Mouse (Mus musculus) lung, adult 2 months (tissue): ENCODE measurements around the gene 1700016K19Rik. TPM values are rescaled to one million over a fixed set of nuclear protein-coding genes. Genes with fewer than 3 reads are reported as not detected.

Source experiments
- DNase-seq: peaks from one replicate; pipeline ENCODE4 v3.0.0; 2022
- H3K4me1 ChIP-seq: fragments of 200-500 bp; 2 replicates; pipeline ENCODE4 v1.6.1; 2011; ENCODE audit warnings: low read length; ENCODE audit not compliant: control insufficient read depth, insufficient read depth
- H3K4me3 ChIP-seq: fragments of 200-500 bp; replicated peaks from 2 replicates; pipeline ENCODE3; 2011; ENCODE audit warnings: low read depth, mild to moderate bottlenecking, control low read depth, low read length; ENCODE audit errors: extremely low read depth
- CTCF ChIP-seq: fragments of 200-500 bp; IDR thresholded peaks from 2 replicates; pipeline ENCODE4 v1.5.1; 2011; ENCODE audit warnings: mild to moderate bottlenecking, low read length, control low read depth; ENCODE audit not compliant: insufficient read depth
- POLR2A ChIP-seq: fragments of 200-500 bp; IDR thresholded peaks from 2 replicates; pipeline ENCODE4 v1.6.1; 2011; ENCODE audit warnings: low read depth, mild to moderate bottlenecking, control low read depth, low read length, borderline replicate concordance; ENCODE audit errors: extremely low read depth
- WGBS: fragments of 180-500 bp; shearing (Covaris S2); methylation state at CpG from one replicate; pipeline ENCODE4 v1.1.7; 2018; 5-methylcytosine and 5-hydroxymethylcytosine counted together
- polyA plus RNA-seq: library from polyadenylated mRNA; depleted of rRNA; stranded (reverse); fragments of >200 nt; gene quantifications from 2 replicates; pipeline ENCODE4 v1.2.3, GENCODE M21; 2012; rRNA removed

Gene 1700016K19Rik
- polyA plus RNA-seq, 1 experiment = 14.8 TPM

DNA sequence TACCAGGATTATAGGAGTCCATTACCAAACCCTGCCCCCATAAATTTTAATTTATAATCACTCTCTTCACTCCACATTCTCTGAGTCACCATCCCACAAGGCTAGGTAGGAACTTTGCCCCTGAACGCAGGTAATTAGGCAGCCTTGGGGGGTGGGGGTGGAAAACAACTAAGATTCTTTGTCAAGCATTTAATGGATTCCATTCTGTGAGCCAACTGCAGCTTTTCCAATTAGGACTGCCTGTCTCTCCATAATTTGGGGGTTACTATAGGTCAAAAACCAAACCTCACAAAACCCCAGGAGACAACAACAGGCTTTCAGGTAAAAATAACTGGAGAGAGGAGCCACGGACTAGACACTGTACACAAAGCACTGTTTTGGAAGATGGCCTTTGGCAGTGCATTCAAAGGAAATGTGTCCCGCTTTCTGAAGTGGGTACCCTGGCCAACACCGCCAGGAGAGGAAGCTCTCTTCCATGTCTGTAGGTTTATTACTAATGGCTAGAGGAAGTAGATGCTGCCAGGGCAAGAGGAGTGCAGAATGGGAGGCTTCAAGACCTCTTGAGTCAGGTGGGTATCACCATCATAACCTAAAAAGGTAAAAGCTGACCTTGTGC, 41.2 kb downstream of the 1700016K19Rik start:
- DNase-seq = no peak
- no peak for TF ChIP-seq POLR2A
- Histone ChIP-seq H3K4me3 (no peak overlapping the region), H3K4me1 (peaks cover 10% of the 10 kb centered on the region)
- WGBS = 61% methylated on average over 4 of the region's 4 CpGs

DNA sequence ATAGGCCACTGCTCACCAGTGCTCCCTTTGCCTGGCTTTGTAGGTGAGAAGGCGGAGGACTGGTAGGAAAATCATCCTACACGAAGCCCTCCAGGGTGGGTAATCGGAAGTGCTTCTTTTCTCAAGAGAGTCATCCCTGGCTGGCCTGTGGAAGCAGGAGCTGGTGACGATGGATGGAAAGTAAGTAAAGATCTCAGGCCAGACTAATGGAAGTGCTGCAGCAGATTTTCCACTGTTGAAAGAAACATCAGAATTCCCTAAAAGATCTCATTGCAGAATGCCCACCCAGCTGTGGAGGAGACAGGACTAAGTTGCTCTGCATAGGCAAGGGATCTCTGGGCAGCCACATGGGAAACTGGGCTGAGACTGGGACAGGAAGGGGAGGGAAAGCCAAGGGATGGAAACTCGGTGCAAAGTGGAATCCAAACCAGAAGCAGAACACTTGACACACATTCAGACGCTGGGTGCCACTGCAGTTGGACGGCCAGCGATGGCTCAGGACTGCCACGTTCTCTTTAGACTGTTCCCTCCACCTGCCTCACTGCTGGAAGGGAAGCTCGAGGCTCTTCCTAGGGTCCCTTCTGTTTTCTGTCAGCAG, 42.4 kb downstream of the 1700016K19Rik start:
- WGBS = 58% methylated on average over 10 of the region's 10 CpGs
- no peak for DNase-seq
- H3K4me1 ChIP-seq = peaks cover 9% of the 10 kb centered on the region
- TF ChIP-seq CTCF (no peak), POLR2A (no peak)
- no peak overlapping the region for H3K4me3 ChIP-seq

DNA sequence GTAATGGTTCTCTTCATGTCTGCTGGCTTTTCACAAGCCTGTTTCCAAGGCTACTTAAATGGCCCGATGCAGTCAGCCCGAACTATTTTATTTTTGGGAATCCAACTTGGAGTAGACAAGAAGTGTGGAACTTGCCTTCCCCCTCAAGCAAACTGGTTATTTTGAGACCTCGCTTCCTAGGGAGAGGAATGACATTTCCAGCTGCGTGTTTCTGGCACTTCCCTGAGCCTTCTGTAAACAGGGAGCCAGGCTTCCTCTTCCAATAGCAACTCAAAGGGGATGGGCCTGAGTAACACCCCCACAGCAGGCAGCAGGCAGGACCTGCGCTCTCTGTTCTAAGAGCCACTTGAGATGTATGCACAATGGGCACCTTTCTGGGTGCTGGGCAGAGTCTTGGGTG, 43.2 kb downstream of the 1700016K19Rik start:
- peak; percentile 40 for DNase-seq
- H3K4me1 ChIP-seq = peaks cover 9% of the 10 kb centered on the region

GRCm38 (mm10) chr11:76044468-76044867, 44.8 kb downstream of the 1700016K19Rik start:
- no peak for TF ChIP-seq POLR2A
- no peak for TF ChIP-seq CTCF
- 91% methylated on average over 6 of the region's 6 CpGs for whole genome bisulfite sequencing
- DNase-seq = no peak
- Histone ChIP-seq H3K4me3 (no peak overlapping the region), H3K4me1 (peaks cover 9% of the 10 kb centered on the region)

More for the DNA sequence above, 43.2 kb downstream of the 1700016K19Rik start:
- H3K4me3 ChIP-seq = no peak overlapping the region
- 19% methylated on average over 5 of the region's 5 CpGs for WGBS
- no peak for TF ChIP-seq POLR2A
- no peak for TF ChIP-seq CTCF

GRCm38 (mm10) chr11:76045367-76045766, 45.7 kb downstream of the 1700016K19Rik start:
- H3K4me3 ChIP-seq = no peak overlapping the region
- DNase-seq = no peak
- H3K4me1 ChIP-seq = peaks cover 9% of the 10 kb centered on the region
- TF ChIP-seq POLR2A (no peak), CTCF (no peak)
- 50% methylated on average over 6 of the region's 6 CpGs for WGBS

- TF ChIP-seq CTCF (no peak), POLR2A (no peak)
- Histone ChIP-seq H3K4me1 (no peaks in the 10 kb centered on the region; the same call in 1 of the 2 replicates), H3K4me3 (no peak overlapping the region)
- 53% methylated on average over 3 of the region's 3 CpGs for whole genome bisulfite sequencing
- no peak for DNase-seq
Observed at GRCm38 (mm10) chr11:76050509-76050908, 50.8 kb downstream of the 1700016K19Rik start.

GRCm38 (mm10) chr11:76050967-76051512, 51.3 kb downstream of the 1700016K19Rik start:
- TF ChIP-seq POLR2A = no peak
- no peak for TF ChIP-seq CTCF
- Histone ChIP-seq H3K4me1 (no peaks in the 10 kb centered on the region; the same call in 1 of the 2 replicates), H3K4me3 (no peak overlapping the region)
- 52% methylated on average over 5 of the region's 5 CpGs for WGBS
- DNase-seq = no peak

DNA sequence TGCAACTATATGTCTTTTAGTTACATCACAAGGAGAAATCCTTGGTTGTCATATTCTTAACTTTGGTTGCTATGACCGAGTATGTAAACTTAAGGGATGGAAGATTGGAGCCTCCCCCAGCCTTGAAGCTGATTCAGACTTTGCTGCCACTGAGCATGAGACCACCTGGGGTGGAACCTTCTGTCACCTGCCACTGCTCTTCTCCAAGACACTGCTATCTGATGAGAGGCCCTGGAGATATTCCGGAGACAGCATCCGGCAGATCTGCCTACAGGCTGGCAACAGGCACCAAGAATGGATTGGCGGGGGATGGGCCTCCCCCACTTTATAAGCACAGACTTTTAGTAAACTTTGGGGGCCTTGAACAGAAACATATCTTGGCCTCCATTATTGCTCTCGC, 52.8 kb downstream of the 1700016K19Rik start:
- no peak overlapping the region for H3K4me3 ChIP-seq
- TF ChIP-seq POLR2A = no peak
- no peak for TF ChIP-seq CTCF
- H3K4me1 ChIP-seq = no peaks in the 10 kb centered on the region; the same call in 1 of the 2 replicates
- DNase-seq = no peak
- 90% methylated on average over 5 of the region's 5 CpGs for WGBS

Other genes with a start within 250 kb of the 1700016K19Rik start
- 0.22 and 0.33 TPM in 2 replicates for gene Doc2b, start 203.9 kb upstream of the 1700016K19Rik start, polyA plus RNA-seq
- 15.5 and 17.7 TPM in 2 replicates for gene Rph3al, start 61.5 kb upstream of the 1700016K19Rik start, polyA plus RNA-seq
- gene Rflnb, start 27.9 kb downstream of the 1700016K19Rik start, polyA plus RNA-seq = 15.6 and 16.0 TPM in 2 replicates
- 16.3 and 22.2 TPM in 2 replicates for gene Vps53, start 179.7 kb downstream of the 1700016K19Rik start, polyA plus RNA-seq
- gene Fam57a, start 179.8 kb downstream of the 1700016K19Rik start, polyA plus RNA-seq = 26.3 and 115 TPM in 2 replicates
- gene Dbil5, start 217.7 kb downstream of the 1700016K19Rik start, polyA plus RNA-seq = 0.76 TPM in 1 of 2 replicates, not detected in the other
- 5.7 and 6.6 TPM in 2 replicates for gene Gemin4, start 217.8 kb downstream of the 1700016K19Rik start, polyA plus RNA-seq
- gene Mrm3, start 243.8 kb downstream of the 1700016K19Rik start, polyA plus RNA-seq = 3.3 and 3.6 TPM in 2 replicates
- gene Glod4, start 243.8 kb downstream of the 1700016K19Rik start, polyA plus RNA-seq = 5.9 and 11.9 TPM in 2 replicates